Mouse (Mus musculus) granulocyte monocyte progenitor cell, adult 5-6 weeks (primary cell): ENCODE measurements at regions not wholly inside any gene's neighbourhood (a gene's known extent, or its start where the extent isn't known, plus 50 kb on each side); places are given as distances from the start of the nearest gene placed in this dataset.
A peak's percentile ranks its signal among the peaks of the same experiment; 100 is the strongest.

ENCODE experiments used
- ATAC-seq: replicated peaks from 2 replicates; pipeline ENCODE4 v1.8.0; 2016; ENCODE audit warnings: mild to moderate bottlenecking, moderate TSS enrichment, inconsistent platforms; ENCODE audit not compliant: poor library complexity, severe bottlenecking

GRCm38 (mm10) chr3:149819863-149820262 is 829.5 kb upstream of the Adgrl2 start:
- ATAC-seq = no peak

- ATAC-seq = no peak
These were observed 828.7 kb upstream of the Adgrl2 start for GRCm38 (mm10) chr3:149819081-149819480.

GRCm38 (mm10) chr3:149811036-149811435 is 820.7 kb upstream of the Adgrl2 start:
- no peak for ATAC-seq

- no peak for ATAC-seq
These were observed 815.0 kb upstream of the Adgrl2 start for GRCm38 (mm10) chr3:149805345-149805744.

GRCm38 (mm10) chr3:149796123-149796522 is 805.8 kb upstream of the Adgrl2 start:
- peak; percentile 85 for ATAC-seq

GRCm38 (mm10) chr3:149791593-149791992 is 801.2 kb upstream of the Adgrl2 start:
- ATAC-seq = no peak; the same call in 1 of the 2 replicates

GRCm38 (mm10) chr3:149786096-149786495 is 795.7 kb upstream of the Adgrl2 start:
- no peak for ATAC-seq

GRCm38 (mm10) chr3:149783903-149784608 is 793.7 kb upstream of the Adgrl2 start:
- ATAC-seq = no peak

- ATAC-seq = no peak
These were observed 777.6 kb upstream of the Adgrl2 start for GRCm38 (mm10) chr3:149767847-149768421.

GRCm38 (mm10) chr3:149761245-149761644 is 770.9 kb upstream of the Adgrl2 start:
- no peak for ATAC-seq

GRCm38 (mm10) chr3:149757910-149758592 is 767.7 kb upstream of the Adgrl2 start:
- ATAC-seq = no peak

GRCm38 (mm10) chr3:149736069-149736468 is 745.7 kb upstream of the Adgrl2 start:
- no peak for ATAC-seq

- no peak for ATAC-seq
These were observed 735.9 kb upstream of the Adgrl2 start for GRCm38 (mm10) chr3:149726212-149726611.

GRCm38 (mm10) chr3:149724879-149725278 is 734.5 kb upstream of the Adgrl2 start:
- ATAC-seq = no peak

- ATAC-seq = no peak
These were observed 731.5 kb upstream of the Adgrl2 start for GRCm38 (mm10) chr3:149721832-149722231.

- no peak for ATAC-seq
These were observed 730.0 kb upstream of the Adgrl2 start for GRCm38 (mm10) chr3:149720306-149720705.

GRCm38 (mm10) chr3:149705724-149706123 is 715.4 kb upstream of the Adgrl2 start:
- ATAC-seq = no peak

GRCm38 (mm10) chr3:149705322-149705721 is 715.0 kb upstream of the Adgrl2 start:
- no peak for ATAC-seq

- no peak for ATAC-seq
These were observed 714.1 kb upstream of the Adgrl2 start for GRCm38 (mm10) chr3:149704478-149704877.

- ATAC-seq = no peak
These were observed 693.2 kb upstream of the Adgrl2 start for GRCm38 (mm10) chr3:149683561-149683960.

- ATAC-seq = no peak
These were observed 691.9 kb upstream of the Adgrl2 start for GRCm38 (mm10) chr3:149682246-149682645.

- ATAC-seq = no peak
These were observed 683.6 kb upstream of the Adgrl2 start for GRCm38 (mm10) chr3:149673926-149674325.
